Mouse (Mus musculus) E14TG2a.4 (cell line): ENCODE data around the gene Zfp536.

Experiments
- H3K27me3 ChIP-seq: 2 replicates; pipeline ENCODE4 v1.6.1; 2014; ENCODE audit warnings: low read length, control low read depth; ENCODE audit not compliant: insufficient read depth
- H3K36me3 ChIP-seq: 2 replicates; pipeline ENCODE4 v1.6.1; 2014; ENCODE audit warnings: low read length, control low read depth; ENCODE audit not compliant: insufficient read depth
- H3K4me1 ChIP-seq: replicated peaks from 2 replicates; pipeline ENCODE4 v1.6.1; 2014; ENCODE audit warnings: low read depth, low read length, control low read depth
- H3K4me3 ChIP-seq: replicated peaks from 2 replicates; pipeline ENCODE4 v1.5.1; 2014; ENCODE audit warnings: mild to moderate bottlenecking, low read length
- H3K9me3 ChIP-seq: 2 replicates; pipeline ENCODE4 v1.6.1; 2014; ENCODE audit warnings: low read length, control low read depth
- CTCF ChIP-seq: conservative IDR thresholded peaks from 2 replicates; pipeline ENCODE4 v1.5.1; 2014; ENCODE audit warnings: low read length
- NANOG ChIP-seq: IDR thresholded peaks from 2 replicates; pipeline ENCODE4 v1.6.1; 2014; ENCODE audit warnings: borderline replicate concordance, low read length, mixed read lengths
- POU5F1 ChIP-seq: IDR thresholded peaks from 2 replicates; pipeline ENCODE4 v1.6.1; 2014; ENCODE audit warnings: low read length, borderline replicate concordance

Zfp536 gene

GRCm38 (mm10) chr7:37639740-37640397 is 133.6 kb downstream of the Zfp536 start:
- peaks cover 7% of the 10 kb centered on the region for H3K4me1 ChIP-seq
- H3K4me3 ChIP-seq = no peak overlapping the region
- no peaks in the 10 kb centered on the region for H3K36me3 ChIP-seq
- TF ChIP-seq POU5F1 (no peak), NANOG (no peak), CTCF (no peak)
- H3K27me3 ChIP-seq = peaks cover 23% of the 10 kb centered on the region; the same call in 1 of the 2 replicates
- H3K9me3 ChIP-seq = peaks cover 6% of the 10 kb centered on the region

- Histone ChIP-seq H3K36me3 (no peaks in the 10 kb centered on the region), H3K4me3 (no peak overlapping the region), H3K9me3 (no peaks in the 10 kb centered on the region), H3K27me3 (peaks cover 23% of the 10 kb centered on the region; the same call in 1 of the 2 replicates), H3K4me1 (no peaks in the 10 kb centered on the region)
- TF ChIP-seq CTCF = no peak
- TF ChIP-seq POU5F1 = no peak
- no peak for TF ChIP-seq NANOG
Observed at GRCm38 (mm10) chr7:37634812-37635211, 138.6 kb downstream of the Zfp536 start.

- Histone ChIP-seq H3K4me1 (peaks cover 9% of the 10 kb centered on the region), H3K4me3 (no peak overlapping the region), H3K9me3 (no peaks in the 10 kb centered on the region), H3K27me3 (peaks cover 20% of the 10 kb centered on the region), H3K36me3 (no peaks in the 10 kb centered on the region)
- no peak for TF ChIP-seq CTCF
- TF ChIP-seq POU5F1 = no peak
- no peak for TF ChIP-seq NANOG
Observed at GRCm38 (mm10) chr7:37630410-37630809, 143.0 kb downstream of the Zfp536 start.

- H3K4me1 ChIP-seq = peaks cover 15% of the 10 kb centered on the region
- no peak overlapping the region for H3K4me3 ChIP-seq
- TF ChIP-seq NANOG (no peak), POU5F1 (no peak)
- peaks cover 35% of the 10 kb centered on the region for H3K27me3 ChIP-seq
- H3K9me3 ChIP-seq = peaks cover 5% of the 10 kb centered on the region
- no peaks in the 10 kb centered on the region for H3K36me3 ChIP-seq
Observed at GRCm38 (mm10) chr7:37627897-37628510, 145.4 kb downstream of the Zfp536 start.

GRCm38 (mm10) chr7:37625758-37626157 is 147.7 kb downstream of the Zfp536 start:
- Histone ChIP-seq H3K36me3 (no peaks in the 10 kb centered on the region), H3K4me1 (peaks cover 15% of the 10 kb centered on the region), H3K9me3 (peaks cover 9% of the 10 kb centered on the region), H3K27me3 (peaks cover 48% of the 10 kb centered on the region), H3K4me3 (no peak overlapping the region)
- TF ChIP-seq NANOG (no peak), POU5F1 (no peak)

GRCm38 (mm10) chr7:37624759-37625340 is 148.6 kb downstream of the Zfp536 start:
- Histone ChIP-seq H3K9me3 (peaks cover 9% of the 10 kb centered on the region), H3K36me3 (no peaks in the 10 kb centered on the region), H3K4me1 (peaks cover 15% of the 10 kb centered on the region), H3K4me3 (peak overlapping the region; percentile 62), H3K27me3 (peaks cover 53% of the 10 kb centered on the region)
- TF ChIP-seq POU5F1 = no peak
- no peak for TF ChIP-seq NANOG
- TF ChIP-seq CTCF = no peak

GRCm38 (mm10) chr7:37623903-37624758 is 149.3 kb downstream of the Zfp536 start:
- Histone ChIP-seq H3K4me1 (peaks cover 15% of the 10 kb centered on the region), H3K4me3 (peak overlapping the region; percentile 62), H3K27me3 (peaks cover 56% of the 10 kb centered on the region), H3K36me3 (no peaks in the 10 kb centered on the region), H3K9me3 (peaks cover 9% of the 10 kb centered on the region)
- TF ChIP-seq CTCF (no peak), NANOG (no peak), POU5F1 (no peak)

GRCm38 (mm10) chr7:37619254-37619653 is 154.2 kb downstream of the Zfp536 start:
- Histone ChIP-seq H3K4me1 (no peaks in the 10 kb centered on the region; the same call in 1 of the 2 replicates), H3K9me3 (peaks cover 9% of the 10 kb centered on the region)
- TF ChIP-seq POU5F1 (no peak), NANOG (no peak), CTCF (no peak)

More at GRCm38 (mm10) chr7:37619254-37619653, 154.2 kb downstream of the Zfp536 start:
- Histone ChIP-seq H3K27me3 (peaks cover 65% of the 10 kb centered on the region), H3K36me3 (no peaks in the 10 kb centered on the region), H3K4me3 (no peak overlapping the region)
